Mouse (Mus musculus): ENCODE measurements around the gene Slc25a13. TPM values are rescaled to one million over a fixed set of nuclear protein-coding genes. Genes with fewer than 3 reads are reported as not detected.
"Not testable (repeated sequence)": the region's sequence is repeated elsewhere in the genome, so short reads cannot be mapped to it uniquely, and the experiment has no call there.

The Slc25a13 gene
- polyA plus RNA-seq, 1 experiment from 2014 or later = 55.4 TPM

DNA sequence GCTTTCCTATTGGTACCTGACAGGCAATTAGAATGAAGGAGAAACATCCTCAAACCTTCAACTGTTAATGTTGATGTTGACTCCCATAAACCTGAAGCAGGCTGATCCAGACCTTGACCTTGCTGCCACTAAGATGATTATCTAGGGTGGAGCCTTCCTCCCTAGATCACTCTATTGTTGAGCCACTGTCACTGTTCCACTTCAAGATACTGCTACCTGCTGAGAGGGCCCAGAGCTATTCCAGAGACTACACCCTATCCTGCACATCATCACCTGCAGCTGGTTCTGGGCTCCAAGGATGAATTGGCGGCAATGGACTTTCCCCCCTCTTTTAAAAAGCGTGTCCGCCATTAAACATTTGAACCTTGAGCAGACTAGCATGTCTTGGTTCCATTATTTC lies 18.9 kb downstream of the Slc25a13 start:
- not testable (repeated sequence) for H3K27ac ChIP-seq (ENCODE audit: low read depth, low read length); H3K36me3 ChIP-seq (ENCODE audit: control insufficient read depth, insufficient read depth, low read length); H3K4me3 ChIP-seq (ENCODE audit: low read depth, low read length); H3K9ac ChIP-seq (ENCODE audit: low read depth, low read length); H3K27me3 ChIP-seq (replicated peaks; ENCODE audit: control insufficient read depth, insufficient read depth, low read length); H3K9me3 ChIP-seq (ENCODE audit: control insufficient read depth, low read length); DNase-seq (ENCODE audit: low spot score); H3K4me2 ChIP-seq; ATAC-seq (replicated peaks; ENCODE audit: low FRiP score); H3K4me1 ChIP-seq (replicated peaks; ENCODE audit: control insufficient read depth, insufficient read depth, low read length)
- WGBS = 92% methylated on average over 3 of the region's 3 CpGs

DNA sequence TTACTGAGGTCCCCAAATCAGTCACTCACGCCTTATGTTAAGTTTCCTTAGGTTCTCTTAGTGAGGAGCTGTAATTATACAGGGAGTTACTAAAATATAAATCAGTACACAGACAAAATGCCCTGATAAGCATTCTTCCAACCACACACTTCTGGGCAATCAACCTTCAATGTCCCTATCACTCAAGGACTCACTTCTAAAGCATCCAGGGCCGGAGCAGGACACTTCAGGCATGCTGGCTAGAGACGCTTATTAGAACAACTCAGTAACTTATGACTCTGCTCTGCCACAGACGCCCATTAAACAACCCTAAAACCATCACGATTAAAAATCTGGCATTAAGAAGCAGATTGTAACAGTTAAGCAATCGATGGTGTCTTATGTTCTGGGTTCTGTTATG lies 19.6 kb downstream of the Slc25a13 start:
- H3K4me1 ChIP-seq (replicated peaks; ENCODE audit: control insufficient read depth, insufficient read depth, low read length) = peaks cover 4% of the 10 kb centered on the region; the same call in 1 of the 2 replicates
- no peak for DNase-seq (ENCODE audit: low spot score)
- no peaks in the 10 kb centered on the region for H3K36me3 ChIP-seq (ENCODE audit: control insufficient read depth, insufficient read depth, low read length)
- WGBS = 91% methylated on average over 6 of the region's 6 CpGs
- no peaks in the 10 kb centered on the region for H3K9me3 ChIP-seq (ENCODE audit: control insufficient read depth, low read length)
- H3K9ac ChIP-seq (ENCODE audit: low read depth, low read length) = no peak overlapping the region
- no peaks in the 10 kb centered on the region for H3K27me3 ChIP-seq (replicated peaks; ENCODE audit: control insufficient read depth, insufficient read depth, low read length)
- no peak for ATAC-seq (replicated peaks; ENCODE audit: low FRiP score)
- H3K27ac ChIP-seq (ENCODE audit: low read depth, low read length) = no peak overlapping the region
- no peak overlapping the region for H3K4me3 ChIP-seq (ENCODE audit: low read depth, low read length)
- no peak overlapping the region for H3K4me2 ChIP-seq

DNA sequence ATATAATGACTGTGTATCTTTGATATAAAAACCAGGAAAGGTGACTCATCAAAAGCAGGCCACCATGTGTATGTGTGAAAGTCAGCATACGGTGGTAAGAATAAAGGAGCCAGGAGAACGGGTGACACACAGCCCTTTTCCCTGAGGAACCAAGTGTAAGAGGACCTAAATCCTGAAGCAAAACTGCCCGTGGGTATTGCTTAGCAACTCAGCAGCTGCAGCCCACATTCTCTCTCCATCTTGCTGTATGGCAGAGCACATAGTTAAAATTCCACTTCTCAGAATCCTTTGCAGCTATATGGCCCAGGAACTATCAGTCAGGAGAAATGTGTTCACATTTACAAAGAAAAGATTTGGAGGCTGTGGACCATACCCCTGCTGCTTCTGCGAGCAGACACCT lies 20.4 kb downstream of the Slc25a13 start:
- no peaks in the 10 kb centered on the region for H3K36me3 ChIP-seq (ENCODE audit: control insufficient read depth, insufficient read depth, low read length)
- no peak overlapping the region for H3K9ac ChIP-seq (ENCODE audit: low read depth, low read length)
- H3K27ac ChIP-seq (ENCODE audit: low read depth, low read length) = no peak overlapping the region
- no peaks in the 10 kb centered on the region for H3K4me1 ChIP-seq (replicated peaks; ENCODE audit: control insufficient read depth, insufficient read depth, low read length)
- no peak overlapping the region for H3K4me3 ChIP-seq (ENCODE audit: low read depth, low read length)
- DNase-seq (ENCODE audit: low spot score) (no peak), ATAC-seq (replicated peaks; ENCODE audit: low FRiP score) (no peak)
- WGBS = 77% methylated on average over 4 of the region's 4 CpGs
- no peak overlapping the region for H3K4me2 ChIP-seq
- no peaks in the 10 kb centered on the region for H3K27me3 ChIP-seq (replicated peaks; ENCODE audit: control insufficient read depth, insufficient read depth, low read length)
- H3K9me3 ChIP-seq (ENCODE audit: control insufficient read depth, low read length) = no peaks in the 10 kb centered on the region

DNA sequence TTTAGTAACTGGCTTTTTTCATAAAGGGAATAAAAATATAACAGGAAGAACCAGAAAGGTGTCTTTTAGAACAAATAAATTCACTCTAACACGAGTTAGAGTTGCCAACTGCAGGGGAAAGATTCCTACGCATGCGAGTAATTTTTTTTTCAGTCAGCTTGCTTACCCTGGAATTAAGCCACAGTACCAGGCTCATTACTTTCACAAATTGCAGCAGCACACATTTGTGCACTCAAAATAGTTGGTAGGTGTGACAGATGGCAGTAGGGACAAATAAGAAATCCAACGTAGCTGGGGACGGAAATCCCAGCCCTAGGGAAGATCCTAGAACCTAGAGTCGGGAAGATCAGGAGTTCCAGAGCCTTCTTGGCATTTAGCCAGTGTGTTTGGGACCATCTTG lies 22.1 kb downstream of the Slc25a13 start:
- Histone ChIP-seq H3K4me1 (replicated peaks; ENCODE audit: control insufficient read depth, insufficient read depth, low read length) (no peaks in the 10 kb centered on the region), H3K4me2 (no peak overlapping the region), H3K27ac (ENCODE audit: low read depth, low read length) (no peak overlapping the region), H3K27me3 (replicated peaks; ENCODE audit: control insufficient read depth, insufficient read depth, low read length) (no peaks in the 10 kb centered on the region), H3K4me3 (ENCODE audit: low read depth, low read length) (no peak overlapping the region), H3K9ac (ENCODE audit: low read depth, low read length) (no peak overlapping the region), H3K9me3 (ENCODE audit: control insufficient read depth, low read length) (no peaks in the 10 kb centered on the region), H3K36me3 (ENCODE audit: control insufficient read depth, insufficient read depth, low read length) (no peaks in the 10 kb centered on the region)
- WGBS = 91% methylated on average over 6 of the region's 6 CpGs
- DNase-seq (ENCODE audit: low spot score) = no peak
- ATAC-seq (replicated peaks; ENCODE audit: low FRiP score) = no peak

DNA sequence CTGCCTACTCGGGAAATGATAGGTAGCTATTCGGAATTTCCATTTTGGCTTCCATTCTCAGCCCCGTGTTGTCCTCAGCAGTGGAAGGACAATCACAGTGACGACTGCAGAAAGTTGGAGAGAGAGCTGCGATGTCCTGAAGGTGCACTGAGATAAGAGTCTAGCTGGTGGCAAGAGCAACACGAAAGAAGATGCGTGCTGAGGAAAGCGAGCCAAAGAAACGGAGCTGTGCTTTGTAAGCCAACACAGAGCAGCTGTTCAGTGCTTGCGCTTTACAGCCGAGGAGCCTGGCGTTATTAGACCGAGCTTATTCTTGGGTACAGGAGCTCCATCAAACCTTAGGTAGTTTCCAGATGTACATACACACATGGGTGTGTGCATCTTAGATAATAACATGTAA lies 23.1 kb downstream of the Slc25a13 start:
- Histone ChIP-seq H3K9me3 (ENCODE audit: control insufficient read depth, low read length) (no peaks in the 10 kb centered on the region), H3K4me2 (no peak overlapping the region), H3K36me3 (ENCODE audit: control insufficient read depth, insufficient read depth, low read length) (no peaks in the 10 kb centered on the region), H3K4me1 (replicated peaks; ENCODE audit: control insufficient read depth, insufficient read depth, low read length) (no peaks in the 10 kb centered on the region), H3K27ac (ENCODE audit: low read depth, low read length) (no peak overlapping the region), H3K27me3 (replicated peaks; ENCODE audit: control insufficient read depth, insufficient read depth, low read length) (no peaks in the 10 kb centered on the region), H3K9ac (ENCODE audit: low read depth, low read length) (no peak overlapping the region), H3K4me3 (ENCODE audit: low read depth, low read length) (no peak overlapping the region)
- 85% methylated on average over 13 of the region's 13 CpGs for WGBS
- ATAC-seq (replicated peaks; ENCODE audit: low FRiP score) (no peak), DNase-seq (ENCODE audit: low spot score) (no peak)

DNA sequence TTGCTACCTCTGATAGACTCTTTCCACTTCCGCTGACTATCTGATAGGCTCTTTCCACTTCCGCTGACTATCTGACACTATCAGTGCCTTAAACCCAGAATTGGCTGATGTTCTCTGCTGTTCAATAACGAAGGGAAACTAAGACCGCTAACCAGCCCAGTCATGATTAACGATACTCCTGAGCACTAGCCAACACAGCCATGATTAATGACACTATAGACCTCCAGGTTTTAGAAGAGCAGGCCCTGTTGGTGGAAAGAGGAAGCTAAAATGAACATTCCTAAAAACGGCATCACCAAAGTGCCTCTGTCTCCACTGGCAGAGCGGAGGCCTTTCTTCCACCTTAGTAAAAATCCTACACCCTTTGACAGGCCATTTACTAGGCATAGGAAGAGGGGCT lies 24.6 kb downstream of the Slc25a13 start:
- Histone ChIP-seq H3K4me2 (no peak overlapping the region), H3K9me3 (ENCODE audit: control insufficient read depth, low read length) (no peaks in the 10 kb centered on the region), H3K27ac (ENCODE audit: low read depth, low read length) (no peak overlapping the region), H3K9ac (ENCODE audit: low read depth, low read length) (no peak overlapping the region), H3K4me3 (ENCODE audit: low read depth, low read length) (no peak overlapping the region), H3K36me3 (ENCODE audit: control insufficient read depth, insufficient read depth, low read length) (no peaks in the 10 kb centered on the region), H3K27me3 (replicated peaks; ENCODE audit: control insufficient read depth, insufficient read depth, low read length) (no peaks in the 10 kb centered on the region), H3K4me1 (replicated peaks; ENCODE audit: control insufficient read depth, insufficient read depth, low read length) (no peaks in the 10 kb centered on the region)
- ATAC-seq (replicated peaks; ENCODE audit: low FRiP score) (no peak), DNase-seq (ENCODE audit: low spot score) (no peak)
- 60% methylated on average over 7 of the region's 7 CpGs for WGBS

DNA sequence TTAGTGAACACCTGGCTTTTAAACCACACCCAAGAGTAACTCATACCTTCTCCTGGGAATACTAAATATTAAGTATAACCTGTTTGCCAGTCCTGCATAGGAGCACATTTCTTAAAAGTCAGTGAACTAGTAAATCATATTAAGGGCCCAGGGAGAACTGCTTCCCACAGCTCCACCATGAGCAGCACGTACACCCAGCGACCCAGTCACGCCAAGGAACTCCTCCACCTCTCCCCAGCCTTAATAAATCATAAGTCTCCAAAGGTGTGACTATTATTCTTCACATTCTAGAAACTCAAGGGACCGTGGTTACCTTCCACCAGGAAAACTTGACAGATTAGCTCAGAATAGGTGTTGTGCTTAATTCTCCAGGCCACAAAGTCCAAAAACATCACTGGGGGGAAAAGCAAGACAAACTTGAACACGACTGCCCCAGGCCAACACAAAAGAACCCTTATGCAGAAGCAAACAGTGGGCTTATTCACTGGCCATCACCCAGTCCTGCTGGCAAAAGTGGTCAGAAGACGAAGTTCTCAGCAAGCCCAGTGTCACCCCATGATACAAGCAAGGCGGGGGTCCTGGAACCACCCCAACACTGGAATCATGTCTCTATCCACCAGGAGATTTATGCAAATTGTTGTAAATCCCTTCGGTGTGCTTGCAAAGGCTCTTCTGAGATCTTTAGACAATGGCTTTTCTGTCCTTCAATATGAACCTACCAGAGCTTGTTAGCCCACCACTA lies 25.2 kb downstream of the Slc25a13 start:
- H3K4me2 ChIP-seq = no peak overlapping the region
- H3K27me3 ChIP-seq (replicated peaks; ENCODE audit: control insufficient read depth, insufficient read depth, low read length) = no peaks in the 10 kb centered on the region
- 87% methylated on average over 8 of the region's 8 CpGs for WGBS
- H3K9me3 ChIP-seq (ENCODE audit: control insufficient read depth, low read length) = no peaks in the 10 kb centered on the region
- DNase-seq (ENCODE audit: low spot score) (no peak), ATAC-seq (replicated peaks; ENCODE audit: low FRiP score) (no peak)
- H3K9ac ChIP-seq (ENCODE audit: low read depth, low read length) = no peak overlapping the region
- H3K4me3 ChIP-seq (ENCODE audit: low read depth, low read length) = no peak overlapping the region
- no peaks in the 10 kb centered on the region for H3K36me3 ChIP-seq (ENCODE audit: control insufficient read depth, insufficient read depth, low read length)
- no peaks in the 10 kb centered on the region for H3K4me1 ChIP-seq (replicated peaks; ENCODE audit: control insufficient read depth, insufficient read depth, low read length)
- no peak overlapping the region for H3K27ac ChIP-seq (ENCODE audit: low read depth, low read length)

DNA sequence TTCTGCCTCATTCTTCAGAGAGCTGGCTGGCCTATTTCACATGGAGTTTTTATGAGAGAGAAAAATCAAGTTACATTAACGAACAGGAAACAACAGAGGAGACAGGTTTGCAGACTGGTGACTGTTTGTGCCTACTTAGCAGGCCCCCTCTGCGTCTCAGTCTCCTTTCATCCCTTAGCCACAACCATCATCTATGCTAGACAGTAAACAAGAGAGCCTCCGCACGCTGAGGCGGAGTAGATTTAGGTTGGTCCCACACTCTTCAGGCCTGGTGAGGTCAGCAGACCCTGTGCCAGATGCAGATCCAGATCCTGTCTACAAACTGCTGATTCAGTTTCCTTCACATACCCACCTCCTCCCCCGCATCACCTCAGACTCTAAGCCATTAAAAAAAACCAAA lies 28.0 kb downstream of the Slc25a13 start:
- Histone ChIP-seq H3K9me3 (ENCODE audit: control insufficient read depth, low read length) (no peaks in the 10 kb centered on the region), H3K9ac (ENCODE audit: low read depth, low read length) (no peak overlapping the region), H3K4me1 (replicated peaks; ENCODE audit: control insufficient read depth, insufficient read depth, low read length) (no peaks in the 10 kb centered on the region; the same call in 1 of the 2 replicates), H3K4me2 (no peak overlapping the region), H3K27me3 (replicated peaks; ENCODE audit: control insufficient read depth, insufficient read depth, low read length) (no peaks in the 10 kb centered on the region), H3K4me3 (ENCODE audit: low read depth, low read length) (no peak overlapping the region), H3K36me3 (ENCODE audit: control insufficient read depth, insufficient read depth, low read length) (no peaks in the 10 kb centered on the region), H3K27ac (ENCODE audit: low read depth, low read length) (no peak overlapping the region)
- ATAC-seq (replicated peaks; ENCODE audit: low FRiP score) (no peak), DNase-seq (ENCODE audit: low spot score) (no peak)
- WGBS = 75% methylated on average over 6 of the region's 6 CpGs

DNA sequence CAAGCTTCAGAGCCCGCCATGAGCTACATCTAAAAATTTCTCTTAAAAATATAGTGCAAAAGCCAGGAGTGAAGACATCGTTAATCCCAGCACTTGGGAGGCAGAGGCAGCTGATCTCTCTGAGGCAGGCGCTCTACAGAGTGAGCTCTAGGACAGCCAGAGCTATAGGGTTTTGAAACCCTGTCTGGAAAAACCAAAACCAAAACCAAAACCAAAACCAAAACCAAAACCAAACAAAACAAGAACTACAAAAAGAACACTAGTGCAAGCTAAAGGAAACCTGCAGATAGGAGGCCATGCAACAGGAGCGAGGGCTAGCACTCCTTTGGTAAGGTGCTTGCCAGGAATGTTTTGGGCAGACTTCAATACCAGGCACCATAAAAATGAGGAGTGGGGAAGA lies 30.5 kb downstream of the Slc25a13 start:
- no peak for ATAC-seq (replicated peaks; ENCODE audit: low FRiP score)

More for the DNA sequence above, 30.5 kb downstream of the Slc25a13 start:
- no peak overlapping the region for H3K4me2 ChIP-seq
- no peaks in the 10 kb centered on the region; the same call in 1 of the 2 replicates for H3K36me3 ChIP-seq (ENCODE audit: control insufficient read depth, insufficient read depth, low read length)
- H3K9ac ChIP-seq (ENCODE audit: low read depth, low read length) = no peak overlapping the region
- H3K9me3 ChIP-seq (ENCODE audit: control insufficient read depth, low read length) = no peaks in the 10 kb centered on the region
- no peak overlapping the region for H3K27ac ChIP-seq (ENCODE audit: low read depth, low read length)
- 78% methylated on average over 4 of the region's 4 CpGs for WGBS
- no peaks in the 10 kb centered on the region; the same call in 1 of the 2 replicates for H3K4me1 ChIP-seq (replicated peaks; ENCODE audit: control insufficient read depth, insufficient read depth, low read length)
- no peaks in the 10 kb centered on the region for H3K27me3 ChIP-seq (replicated peaks; ENCODE audit: control insufficient read depth, insufficient read depth, low read length)
- no peak for DNase-seq (ENCODE audit: low spot score)
- H3K4me3 ChIP-seq (ENCODE audit: low read depth, low read length) = no peak overlapping the region
